Mouse (Mus musculus) forebrain, embryonic 14.5 days (tissue): ENCODE measurements at regions not wholly inside any gene's neighbourhood (a gene's known extent, or its start where the extent isn't known, plus 50 kb on each side); places are given as distances from the start of the nearest gene placed in this dataset.

Source experiments
- ATAC-seq: fragments of 200-750 bp; cut with Nextera tagmentation; 2 replicates; pipeline ENCODE4 v1.8.0; 2017; ENCODE audit warnings: mild to moderate bottlenecking, moderate library complexity
- DNase-seq: peaks from one replicate; pipeline ENCODE4 v3.0.0-alpha.2; 2015; ENCODE audit warnings: low spot score
- H3K27ac ChIP-seq: fragments of 300-500 bp; sonication (generic); 2 replicates; pipeline ENCODE4 v1.5.1; 2014; ENCODE audit warnings: low read depth, mild to moderate bottlenecking, control low read depth, low read length, moderate library complexity
- H3K27me3 ChIP-seq: fragments of 300-500 bp; sonication (generic); replicated peaks from 2 replicates; pipeline ENCODE4 v1.6.1; 2014; ENCODE audit warnings: low read length, control low read depth, mixed read lengths; ENCODE audit not compliant: control insufficient read depth, insufficient read depth
- H3K36me3 ChIP-seq: fragments of 300-500 bp; sonication (generic); 2 replicates; pipeline ENCODE4 v1.6.1; 2014; ENCODE audit warnings: low read length, control low read depth; ENCODE audit not compliant: control insufficient read depth, insufficient read depth
- H3K4me1 ChIP-seq: fragments of 300-500 bp; sonication (generic); 2 replicates; pipeline ENCODE4 v1.6.1; 2014; ENCODE audit warnings: antibody characterized with exemption, low read length, control low read depth; ENCODE audit not compliant: control insufficient read depth, insufficient read depth
- H3K4me2 ChIP-seq: fragments of 300-500 bp; sonication (generic); 2 replicates; pipeline ENCODE4 v1.6.1; 2014; ENCODE audit warnings: mild to moderate bottlenecking, control low read depth, low read length
- H3K4me3 ChIP-seq: fragments of 300-500 bp; sonication (generic); 2 replicates; pipeline ENCODE4 v1.5.1; 2014; ENCODE audit warnings: low read depth, low read length, control low read depth
- H3K9ac ChIP-seq: fragments of 300-500 bp; sonication (generic); 2 replicates; pipeline ENCODE4 v1.6.1; 2014; ENCODE audit warnings: mild to moderate bottlenecking, low read length, control low read depth, moderate library complexity
- H3K9me3 ChIP-seq: fragments of 300-500 bp; sonication (generic); replicated peaks from 2 replicates; pipeline ENCODE4 v1.6.1; 2016; ENCODE audit warnings: low read length, control low read depth, mixed read lengths; ENCODE audit not compliant: control insufficient read depth
- WGBS: fragments of 180-500 bp; shearing (Covaris S2); extraction: QIAGEN DNeasy Blood & Tissue Kit; methylation state at CpG from one replicate; pipeline ENCODE4 v1.1.7; 2014; 5-methylcytosine and 5-hydroxymethylcytosine counted together

DNA sequence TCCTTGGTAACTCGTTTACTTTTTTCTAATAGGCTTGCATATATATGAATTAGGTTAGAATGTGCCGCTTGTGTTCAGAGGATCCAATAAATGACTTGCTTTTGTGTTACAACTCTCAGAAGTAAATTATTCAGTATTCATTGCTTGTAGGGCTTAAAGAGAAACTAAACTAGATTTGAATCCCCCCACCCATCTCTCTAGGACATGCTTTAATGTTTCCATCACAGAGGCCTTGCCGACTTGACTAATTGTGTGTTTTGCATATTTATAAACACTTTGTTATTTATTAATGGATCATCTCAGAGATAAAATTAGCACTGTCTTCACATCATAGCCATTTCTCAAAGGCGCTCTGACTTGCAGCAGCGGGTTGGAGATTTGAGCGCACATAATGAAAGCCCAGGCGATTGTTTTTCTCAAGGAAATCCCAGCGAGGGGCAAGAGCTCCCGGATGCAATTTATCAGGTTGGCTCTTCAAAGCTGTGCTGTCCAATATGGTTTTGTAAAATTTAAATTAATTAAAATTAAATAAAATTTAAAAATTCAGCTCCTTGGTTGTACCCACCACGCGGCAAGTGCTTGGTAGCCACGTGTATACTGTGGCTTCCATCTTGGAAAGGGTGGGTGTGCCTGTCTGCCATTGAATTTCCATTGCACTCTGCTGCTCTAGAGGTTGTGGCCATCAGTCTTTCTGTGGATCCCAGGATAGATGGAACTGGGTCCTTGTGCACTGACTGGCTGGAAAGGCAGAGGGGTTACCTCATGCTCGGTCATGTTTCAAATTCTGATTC is 132.0 kb downstream of the St8sia2 start:
- Histone ChIP-seq H3K36me3 (no peaks in the 10 kb centered on the region), H3K9me3 (no peaks in the 10 kb centered on the region), H3K4me3 (no peak overlapping the region), H3K9ac (no peak overlapping the region), H3K27me3 (no peaks in the 10 kb centered on the region), H3K4me1 (0 out of 2 replicates have a peak, but pooled peaks cover 4% of the 10 kb centered on the region), H3K27ac (no peak overlapping the region), H3K4me2 (no peak overlapping the region)
- DNase-seq, result peak; percentile 38
- ATAC-seq, result peak; percentile 42
- 66% methylated on average over 13 of the region's 13 CpGs for WGBS

DNA sequence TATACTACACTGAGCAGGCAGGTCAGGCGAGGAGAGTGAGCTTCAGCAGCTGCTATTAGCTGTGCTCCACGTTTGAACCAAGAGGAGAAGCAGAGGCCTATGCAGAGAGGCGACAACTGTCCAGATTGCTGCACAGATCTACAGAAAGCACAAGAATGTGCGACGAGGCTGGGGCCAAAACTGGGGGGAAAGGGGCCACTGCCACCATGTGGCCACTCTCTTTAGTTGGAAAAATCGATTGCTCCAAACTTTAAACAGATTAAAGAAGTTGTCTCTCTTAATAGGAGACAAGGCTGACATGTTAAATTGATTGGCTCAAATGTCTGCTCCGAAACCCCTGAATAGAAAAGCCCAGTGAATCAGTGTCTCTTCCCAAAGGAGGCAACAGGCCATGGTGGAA is 127.3 kb downstream of the St8sia2 start:
- 61% methylated on average over 7 of the region's 7 CpGs for WGBS
- Histone ChIP-seq H3K4me2 (no peak overlapping the region), H3K36me3 (no peaks in the 10 kb centered on the region), H3K27me3 (no peaks in the 10 kb centered on the region), H3K9ac (no peak overlapping the region), H3K27ac (no peak overlapping the region), H3K4me1 (no peaks in the 10 kb centered on the region), H3K9me3 (no peaks in the 10 kb centered on the region), H3K4me3 (no peak overlapping the region)
- no peak for DNase-seq
- ATAC-seq, result no peak
